Mouse (Mus musculus) spleen, postnatal 14 days (tissue): ENCODE results near the gene Plekhg1.

ENCODE experiments used
- DNase-seq, 2 experiments: peaks; one replicate each; pipeline ENCODE4 v3.0.0; 2021 to 2022; ENCODE audit warnings: low spot score in 2 of 2

The Plekhg1 gene

DNA sequence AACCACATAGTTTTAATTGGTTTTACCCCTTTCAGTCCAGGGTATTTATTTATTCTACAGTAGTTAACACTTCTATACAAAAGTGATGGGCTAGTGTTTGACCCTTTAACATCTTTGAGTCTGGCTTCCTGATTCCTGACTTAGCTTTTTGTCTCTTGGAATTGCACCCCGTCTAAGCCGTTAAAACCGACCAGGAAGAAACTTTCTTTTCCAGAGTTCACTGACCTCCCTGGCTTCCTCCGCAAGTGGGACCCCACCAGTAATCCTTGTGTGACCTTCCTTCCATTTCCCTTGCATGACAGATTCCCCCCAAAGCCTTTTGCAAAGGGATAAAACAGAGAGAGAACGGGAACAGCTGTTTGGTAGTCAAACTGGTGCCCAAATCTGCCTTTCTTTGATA is 1.6 kb downstream of the Plekhg1 start:
- no peak for DNase-seq

DNA sequence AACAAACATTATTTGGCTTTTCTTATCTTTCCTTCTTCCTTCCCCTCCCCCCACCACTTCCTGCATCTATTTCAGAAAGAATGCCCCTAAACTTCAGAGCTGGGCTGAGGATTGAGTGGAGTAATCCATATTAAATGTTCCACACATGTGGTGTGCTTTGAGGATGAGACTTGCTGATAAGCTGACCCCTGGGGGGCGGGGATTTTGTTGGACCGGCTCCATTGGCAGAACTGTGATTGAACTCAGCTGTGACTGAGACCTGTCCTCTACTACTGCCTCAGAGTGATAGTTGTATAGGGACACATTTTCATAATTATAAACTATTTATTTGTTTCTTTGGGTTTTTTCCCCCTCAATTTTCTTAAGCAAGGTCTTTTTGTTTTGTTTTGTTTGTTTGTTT is 2.9 kb downstream of the Plekhg1 start:
- no peak for DNase-seq

DNA sequence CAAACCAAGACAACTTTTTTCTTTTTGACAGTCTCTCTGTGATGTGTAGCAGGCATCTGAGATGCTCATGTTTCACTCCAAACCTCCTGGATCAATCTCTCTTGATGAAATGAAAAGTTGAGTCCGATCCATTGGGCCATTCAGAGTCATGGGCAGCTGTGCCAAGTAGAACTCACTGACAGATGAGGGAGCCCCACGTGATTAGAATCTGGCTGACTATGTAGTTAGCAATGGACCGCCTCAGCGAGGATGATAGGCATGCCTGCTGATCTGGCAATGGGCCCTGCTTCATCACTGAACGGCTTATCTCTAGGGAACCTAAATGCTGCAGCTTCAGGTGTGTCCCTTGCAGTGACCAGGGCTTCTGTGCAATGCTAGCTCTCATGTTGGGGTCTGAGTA is 3.7 kb downstream of the Plekhg1 start:
- DNase-seq = no peak

DNA sequence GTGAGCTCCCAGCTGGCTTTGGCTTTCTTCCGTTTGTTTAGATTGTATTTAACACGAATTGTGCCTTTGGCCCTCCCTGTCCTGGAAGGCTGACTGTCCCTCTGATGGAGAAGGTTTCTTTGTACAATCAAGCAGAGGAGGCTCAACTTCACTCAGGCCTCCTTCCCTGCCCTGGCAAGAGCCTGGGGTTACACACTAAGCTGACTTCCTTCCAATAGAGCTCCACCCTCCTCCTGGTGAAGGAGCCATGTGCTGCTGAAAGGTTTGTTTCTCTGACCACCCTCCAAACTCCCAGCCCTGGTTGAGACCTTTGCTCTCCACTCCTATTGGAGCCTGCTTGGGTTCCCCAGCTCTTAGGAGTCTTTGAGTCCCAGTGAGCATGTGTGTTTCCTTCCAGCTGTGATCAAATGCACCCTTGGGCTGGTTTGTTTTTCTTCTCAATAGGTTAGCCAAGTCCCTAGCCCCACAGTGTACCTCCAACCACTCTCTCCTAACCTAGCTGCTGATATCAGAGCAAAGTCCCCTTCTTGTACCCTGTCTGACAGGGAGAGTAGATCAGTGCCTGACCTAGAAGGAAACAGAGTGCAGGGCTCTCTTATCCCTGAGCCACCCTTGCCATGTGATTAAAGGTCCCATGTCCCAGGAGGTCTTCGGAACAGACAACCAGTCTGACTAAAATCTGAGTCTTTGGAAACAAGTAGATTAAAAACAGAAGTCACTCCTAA is 6.8 kb downstream of the Plekhg1 start:
- DNase-seq = no peak

DNA sequence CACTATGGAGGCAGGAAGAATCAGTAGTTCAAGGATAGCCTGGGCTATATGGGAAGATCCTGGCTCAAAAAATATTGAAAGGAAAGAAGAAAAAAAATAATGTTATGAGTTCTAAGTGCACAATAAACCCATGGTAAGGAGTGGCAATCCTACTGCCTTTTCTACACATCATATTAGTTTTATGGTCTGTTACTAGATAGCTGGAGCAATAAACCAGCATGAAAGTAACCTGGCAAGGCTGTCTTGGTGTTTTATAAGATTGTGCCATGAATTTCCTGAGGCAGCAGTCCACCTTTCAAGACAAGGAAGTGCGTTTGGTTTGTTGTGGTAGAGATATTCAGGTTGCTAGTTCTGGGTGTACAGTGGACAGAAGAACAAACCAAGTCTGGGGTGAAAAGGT is 9.4 kb downstream of the Plekhg1 start:
- no peak for DNase-seq

- no peak for DNase-seq
These were observed 21.8 kb downstream of the Plekhg1 start for GRCm38 (mm10) chr10:3761992-3762391.

GRCm38 (mm10) chr10:3763199-3763598 is 23.0 kb downstream of the Plekhg1 start:
- no peak for DNase-seq

DNA sequence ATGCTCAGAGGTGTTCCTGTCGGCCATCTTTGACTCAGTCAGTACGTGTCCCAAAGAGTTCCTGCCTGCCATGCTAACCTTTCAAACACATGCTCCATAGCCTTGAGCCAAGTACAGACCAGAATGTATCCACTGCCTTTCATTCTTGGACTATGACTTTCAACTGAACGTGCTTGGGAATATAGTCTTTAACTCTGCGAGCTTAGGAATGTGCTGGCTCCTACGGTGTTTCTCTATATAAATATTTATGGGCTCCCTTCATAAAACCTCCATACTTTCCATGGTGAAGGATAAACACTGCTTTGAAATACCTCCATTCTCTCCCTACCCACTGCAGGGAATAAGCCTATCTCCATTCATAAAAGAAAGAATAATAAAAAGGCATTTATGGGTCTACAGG is 29.0 kb downstream of the Plekhg1 start:
- no peak for DNase-seq

GRCm38 (mm10) chr10:3774330-3774729 is 34.2 kb downstream of the Plekhg1 start:
- no peak for DNase-seq

- no peak for DNase-seq
These were observed 36.6 kb downstream of the Plekhg1 start for GRCm38 (mm10) chr10:3776761-3777160.

GRCm38 (mm10) chr10:3785362-3785761 is 45.2 kb downstream of the Plekhg1 start:
- DNase-seq = no peak

GRCm38 (mm10) chr10:3786531-3786930 is 46.4 kb downstream of the Plekhg1 start:
- no peak for DNase-seq

GRCm38 (mm10) chr10:3787006-3787405 is 46.8 kb downstream of the Plekhg1 start:
- no peak for DNase-seq

DNA sequence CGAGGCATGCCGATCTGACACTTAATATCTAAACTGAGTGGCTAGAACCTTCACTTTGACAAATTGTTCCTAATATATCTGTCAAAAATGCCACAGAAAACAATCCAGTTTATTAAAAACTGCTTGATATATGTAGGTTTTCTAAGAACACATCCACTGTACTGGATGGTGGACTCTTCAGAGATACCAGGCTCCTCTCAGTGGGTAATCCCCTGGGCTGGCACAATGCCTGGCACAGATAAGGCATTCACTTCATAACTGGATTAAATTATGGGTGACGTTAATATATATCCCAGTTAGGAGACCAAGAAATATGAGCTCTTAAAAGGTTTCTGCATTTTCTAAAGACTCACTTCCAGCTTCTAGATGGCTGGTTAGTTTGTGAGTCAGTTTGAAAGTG is 53.7 kb downstream of the Plekhg1 start:
- no peak for DNase-seq

DNA sequence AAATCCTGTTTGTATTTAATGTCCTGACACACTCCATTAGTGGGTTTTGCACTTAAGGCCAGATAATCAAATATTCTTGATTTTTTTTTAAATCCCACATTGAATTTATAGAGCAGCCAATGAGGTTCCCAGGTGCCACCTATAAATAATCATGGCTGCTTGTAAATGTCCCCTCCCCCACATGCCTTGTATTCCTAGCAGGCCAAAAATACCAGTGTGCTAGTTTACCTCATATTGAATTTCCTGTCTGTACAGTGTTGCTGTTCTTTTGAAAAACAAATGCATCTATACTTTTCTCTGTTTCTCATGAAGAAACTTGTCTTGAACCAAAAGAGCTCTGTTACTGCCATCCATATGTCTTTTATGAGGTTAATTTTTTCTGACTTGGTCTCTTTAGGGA is 59.3 kb downstream of the Plekhg1 start:
- DNase-seq = no peak

- no peak for DNase-seq
These were observed 61.1 kb downstream of the Plekhg1 start for GRCm38 (mm10) chr10:3801254-3801653.

GRCm38 (mm10) chr10:3805334-3805733 is 65.2 kb downstream of the Plekhg1 start:
- no peak for DNase-seq

DNA sequence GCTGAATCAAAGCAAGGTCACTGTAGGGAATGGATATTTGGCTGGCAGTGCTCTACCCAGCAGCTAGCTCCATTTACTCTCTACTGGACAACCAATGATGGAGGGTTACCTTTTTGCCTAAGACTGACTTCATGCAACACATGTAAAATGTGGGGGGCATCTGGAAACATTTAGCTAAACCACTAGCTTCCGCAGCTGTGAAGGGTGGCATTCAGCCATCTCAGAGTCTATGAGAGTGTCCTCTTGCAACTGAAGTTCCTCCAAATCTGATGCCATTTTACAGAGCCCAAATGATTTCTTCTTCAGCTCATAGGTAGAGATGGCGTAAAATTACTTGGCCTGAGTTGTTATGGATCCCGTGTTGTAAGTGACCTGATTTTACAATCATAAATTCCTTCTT is 67.8 kb downstream of the Plekhg1 start:
- DNase-seq = no peak

GRCm38 (mm10) chr10:3810476-3811273 is 70.5 kb downstream of the Plekhg1 start:
- DNase-seq = no peak

DNA sequence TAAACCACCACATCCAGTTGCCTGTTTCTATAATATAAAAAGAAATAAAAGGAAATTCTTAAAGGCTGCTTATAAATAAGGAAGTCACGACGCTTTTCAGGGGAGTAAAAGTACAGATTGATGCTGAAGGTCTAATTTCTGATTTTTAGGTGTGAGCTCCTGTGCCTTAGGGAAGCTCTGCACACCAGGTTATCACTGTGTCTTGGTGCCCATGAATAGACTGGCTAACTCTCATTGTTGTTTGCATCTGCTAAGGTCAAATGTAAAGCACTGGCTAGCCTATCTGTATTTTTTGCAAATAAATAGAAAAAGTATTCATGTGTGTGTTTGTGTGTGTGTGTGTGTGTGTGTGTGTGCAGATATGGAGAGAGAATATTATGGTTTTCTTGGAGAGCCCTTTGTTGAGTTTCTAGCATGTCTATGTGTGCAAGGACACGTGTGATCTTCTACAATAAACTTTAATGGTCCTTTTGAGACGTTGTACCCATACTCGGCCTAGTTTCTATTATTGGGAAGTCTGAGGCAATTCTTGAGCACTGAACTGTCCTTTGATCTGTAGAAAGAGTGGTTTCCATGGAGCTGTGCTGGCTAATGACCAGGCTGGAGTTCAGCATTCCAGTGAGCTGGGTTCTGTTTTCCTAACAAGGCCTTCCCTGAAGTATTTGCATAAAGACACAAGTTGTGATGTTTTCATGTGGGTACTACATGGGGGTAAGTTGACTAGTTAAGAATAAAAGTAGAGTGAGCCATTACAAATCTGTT is 79.0 kb downstream of the Plekhg1 start:
- no peak for DNase-seq

DNA sequence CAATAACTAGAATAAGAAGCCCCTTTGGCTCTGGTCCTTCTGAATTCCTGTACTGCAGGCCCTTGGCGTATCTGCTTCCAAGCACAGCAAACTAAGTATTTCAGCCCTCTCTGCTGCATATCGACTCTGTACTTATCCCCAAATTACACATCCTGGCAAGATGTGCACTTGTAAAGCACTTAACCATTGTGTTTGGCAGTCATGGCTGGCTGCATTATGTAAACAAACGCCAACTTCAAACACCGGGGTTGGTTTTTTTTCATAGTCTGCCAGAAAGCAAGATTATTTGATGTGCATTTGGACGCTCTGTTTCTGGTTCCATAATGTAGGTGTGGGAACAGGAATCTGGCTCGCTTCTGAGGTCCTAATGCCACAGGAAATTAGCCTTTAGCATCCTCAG is 83.7 kb downstream of the Plekhg1 start:
- no peak for DNase-seq

DNA sequence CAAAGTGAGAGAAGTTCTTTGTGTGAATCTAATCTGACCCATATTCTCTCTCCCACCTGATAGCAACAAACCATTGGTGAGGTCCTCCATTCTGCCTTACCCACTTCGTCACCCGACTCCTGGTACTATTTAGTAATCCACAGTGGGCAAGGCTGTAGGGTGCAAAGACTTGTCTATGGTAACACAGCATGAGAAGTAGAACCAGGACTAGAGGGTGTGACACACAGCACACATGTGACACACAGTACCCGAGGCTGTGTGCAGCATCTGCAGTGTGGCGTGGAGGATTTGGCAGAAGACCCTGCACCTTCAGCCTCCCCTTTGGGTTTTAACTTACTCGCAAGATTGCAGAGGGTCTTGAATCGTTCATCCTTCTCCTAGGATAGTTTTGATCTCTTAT is 85.9 kb downstream of the Plekhg1 start:
- DNase-seq = no peak

DNA sequence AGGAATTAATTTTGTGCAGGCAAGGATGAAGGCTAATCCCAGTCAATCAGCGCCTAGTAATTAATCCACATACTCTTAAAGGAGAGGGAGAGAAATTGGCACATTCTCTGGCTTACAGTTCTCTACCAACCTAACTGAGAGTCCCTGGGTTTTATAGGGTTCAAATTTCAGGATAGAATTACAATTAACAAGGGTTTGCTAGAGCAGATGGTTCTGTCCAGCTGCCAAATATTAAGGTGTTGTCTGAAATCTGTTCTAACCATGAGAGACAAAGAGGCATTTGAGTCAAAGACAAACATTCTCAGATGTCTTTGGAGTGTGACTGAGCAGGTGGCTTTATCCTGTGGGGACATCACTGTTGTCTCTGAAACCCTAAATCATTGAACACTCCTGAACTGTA is 87.2 kb downstream of the Plekhg1 start:
- DNase-seq = no peak
